Mouse (Mus musculus) CH12.LX (cell line): ENCODE measurements around the gene Por.

Experiments used
- CTCF ChIP-seq, 2 experiments: IDR thresholded peaks in 1 of 2; conservative IDR thresholded peaks in 1 of 2; 2 replicates each; pipeline ENCODE4 v1.5.1; 2011 to 2012; ENCODE audit warnings: low read depth in 2 of 2, low read length in 2 of 2, improper control_type of control experiment in 1 of 2, inconsistent platforms in 1 of 2, mild to moderate bottlenecking in 1 of 2, moderate library complexity in 1 of 2
- E2F4 ChIP-seq: IDR thresholded peaks from 2 replicates; pipeline ENCODE4 v1.6.1; 2011; ENCODE audit warnings: low read depth, low read length, improper control_type of control experiment; ENCODE audit not compliant: insufficient replicate concordance
- IRF4 ChIP-seq: IDR thresholded peaks from 2 replicates; pipeline ENCODE4 v1.6.1; 2014; ENCODE audit warnings: low read depth, mild to moderate bottlenecking, inconsistent platforms, low read length, improper control_type of control experiment
- MAZ ChIP-seq: IDR thresholded peaks from 2 replicates; pipeline ENCODE4 v1.6.1; 2012; ENCODE audit warnings: low read depth, mild to moderate bottlenecking, inconsistent platforms, low read length, improper control_type of control experiment, moderate library complexity
- MEF2A ChIP-seq: IDR thresholded peaks from 2 replicates; pipeline ENCODE4 v1.6.1; 2014; ENCODE audit warnings: low read depth, mild to moderate bottlenecking, inconsistent platforms, low read length, improper control_type of control experiment, borderline replicate concordance
- MYC ChIP-seq: IDR thresholded peaks from 2 replicates; pipeline ENCODE4 v1.6.1; 2011; ENCODE audit warnings: low read depth, mild to moderate bottlenecking, improper control_type of control experiment, low read length
- POLR2A ChIP-seq: IDR thresholded peaks from 2 replicates; pipeline ENCODE4 v1.6.1; 2011; ENCODE audit warnings: low read depth, mild to moderate bottlenecking, improper control_type of control experiment, low read length
- TCF12 ChIP-seq: IDR thresholded peaks from 2 replicates; pipeline ENCODE4 v1.6.1; 2014; ENCODE audit warnings: low read depth, mild to moderate bottlenecking, inconsistent platforms, low read length, improper control_type of control experiment

DNA sequence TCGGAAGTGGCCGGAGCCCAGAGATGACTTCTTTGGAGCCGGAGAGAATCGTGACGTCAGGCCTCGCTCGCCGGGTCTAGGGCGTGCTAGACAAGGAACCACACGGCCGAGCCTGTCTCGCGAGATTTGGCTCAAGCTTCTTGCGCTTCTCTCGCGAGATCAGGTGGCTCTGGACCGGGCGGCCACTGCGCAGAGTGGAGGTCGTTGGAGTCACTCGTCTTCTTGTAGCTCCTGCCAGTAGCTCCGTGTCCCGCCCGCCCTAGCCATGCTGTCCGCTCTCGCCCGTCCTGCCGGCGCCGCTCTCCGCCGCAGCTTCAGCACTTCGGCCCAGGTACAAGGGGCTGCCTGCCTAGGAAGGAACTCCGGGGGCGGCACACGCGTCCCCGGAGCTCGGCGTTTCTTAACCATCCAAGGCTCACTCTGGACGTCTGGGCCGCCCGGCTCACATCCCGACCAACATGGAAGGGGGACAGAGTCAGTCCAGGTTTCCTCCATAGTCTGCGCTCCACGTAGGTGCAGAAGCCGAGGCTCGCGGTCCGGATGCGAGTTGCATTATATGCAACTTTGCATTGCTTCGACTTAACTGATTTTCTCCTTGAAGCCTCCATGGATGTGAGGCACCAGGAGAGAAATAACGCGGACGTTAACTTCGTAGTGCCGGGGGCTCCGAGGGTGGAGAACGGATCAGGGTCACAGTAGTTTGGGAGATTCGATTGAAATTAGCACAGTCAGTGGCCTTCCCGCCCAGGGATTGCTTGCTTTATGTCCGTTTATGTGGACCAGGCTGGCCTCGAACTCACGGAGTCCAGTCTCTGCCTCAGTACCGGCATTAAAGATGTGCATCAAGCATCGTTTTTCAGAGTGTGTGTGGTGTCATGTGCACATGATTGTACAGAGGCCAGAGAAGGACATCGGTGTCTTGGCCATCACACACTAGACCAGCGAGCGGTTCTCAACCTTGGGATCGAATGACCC is 108.9 kb downstream of the Por start, which contains the start of gene Mdh2:
- peak; percentile 92 for TF ChIP-seq TCF12
- no peak for TF ChIP-seq IRF4
- TF ChIP-seq E2F4 = no peak
- no peak for TF ChIP-seq MEF2A
- TF ChIP-seq CTCF (conservative IDR thresholded peaks at IDR 0.05 in 1 of 2, IDR thresholded peaks at IDR 0.05 in 1 of 2; ENCODE audit: low read depth in 2 of 2, low read length in 2 of 2) = no peak
- TF ChIP-seq POLR2A = peak; percentile 99
- TF ChIP-seq MAZ = no peak
- no peak for TF ChIP-seq MYC
